Mouse (Mus musculus) MEL (cell line): Measurements from ENCODE around the gene Slc38a4. TPM values are rescaled to one million over a fixed set of nuclear protein-coding genes. Genes with fewer than 3 reads are reported as not detected.

Experiments
- DNase-seq: peaks from one replicate; pipeline ENCODE4 v3.0.0; 2011; ENCODE audit warnings: low read depth, low spot score
- H3K27ac ChIP-seq: 2 replicates; pipeline ENCODE4 v1.5.1; 2012; ENCODE audit warnings: low read depth, mild to moderate bottlenecking, control low read depth, low read length, moderate library complexity; ENCODE audit not compliant: control insufficient read depth
- H3K27me3 ChIP-seq, 2 experiments: fragments of 150-350 bp in 1 of 2; sonication (generic) in 1 of 2; 2 replicates each; pipeline ENCODE4 v1.6.1; 2012; ENCODE audit warnings: low read length in 2 of 2, mild to moderate bottlenecking in 2 of 2, improper control_type of control experiment in 1 of 2, moderate library complexity in 1 of 2; ENCODE audit not compliant: insufficient read depth in 2 of 2, control insufficient read depth in 1 of 2
- H3K36me3 ChIP-seq, 2 experiments: 2 replicates each; pipeline ENCODE4 v1.6.1; 2012 to 2014; ENCODE audit warnings: low read length in 2 of 2, improper control_type of control experiment in 1 of 2, inconsistent platforms in 1 of 2, mild to moderate bottlenecking in 1 of 2; ENCODE audit not compliant: insufficient read depth in 2 of 2, control insufficient read depth in 1 of 2
- H3K4me1 ChIP-seq, 2 experiments: fragments of 150-350 bp in 1 of 2; sonication (generic) in 1 of 2; 2 replicates each; pipeline ENCODE4 v1.6.1; 2012; ENCODE audit warnings: low read length in 2 of 2, improper control_type of control experiment in 1 of 2, mild to moderate bottlenecking in 1 of 2; ENCODE audit not compliant: insufficient read depth in 2 of 2, control insufficient read depth in 1 of 2
- H3K4me3 ChIP-seq, 2 experiments: fragments of 150-350 bp in 1 of 2; sonication (generic) in 1 of 2; 2 replicates each; pipeline ENCODE4 v1.5.1; 2012; ENCODE audit warnings: low read depth in 2 of 2, low read length in 2 of 2, mild to moderate bottlenecking in 2 of 2, moderate library complexity in 2 of 2, control low read depth in 1 of 2, improper control_type of control experiment in 1 of 2; ENCODE audit not compliant: control insufficient read depth in 1 of 2, insufficient read depth in 1 of 2
- H3K79me2 ChIP-seq: 2 replicates; pipeline ENCODE4 v1.6.1; 2012; ENCODE audit warnings: mild to moderate bottlenecking, low read length, moderate library complexity; ENCODE audit not compliant: control insufficient read depth, poor library complexity, insufficient read depth
- H3K9ac ChIP-seq: 2 replicates; pipeline ENCODE4 v1.6.1; 2012; ENCODE audit warnings: low read depth, mild to moderate bottlenecking, control low read depth, low read length, moderate library complexity; ENCODE audit not compliant: control insufficient read depth, poor library complexity, severe bottlenecking
- H3K9me3 ChIP-seq: fragments of 150-350 bp; sonication (generic); replicated peaks from 2 replicates; pipeline ENCODE4 v1.6.1; 2012; ENCODE audit warnings: mild to moderate bottlenecking, low read length, improper control_type of control experiment, moderate library complexity; ENCODE audit not compliant: insufficient read depth
- ELF1 ChIP-seq: IDR thresholded peaks from 2 replicates; pipeline ENCODE4 v1.6.1; 2014; ENCODE audit warnings: low read depth, mild to moderate bottlenecking, inconsistent platforms, low read length, improper control_type of control experiment, moderate library complexity
- EP300 ChIP-seq, 2 experiments: IDR thresholded peaks; 2 replicates each; pipeline ENCODE4 v1.6.1; 2011; ENCODE audit warnings: improper control_type of control experiment in 2 of 2, low read length in 2 of 2, low read depth in 1 of 2, mild to moderate bottlenecking in 1 of 2
- GATA1 ChIP-seq: IDR thresholded peaks from 2 replicates; pipeline ENCODE4 v1.6.1; 2011; ENCODE audit warnings: low read depth, low read length, improper control_type of control experiment
- KAT2A ChIP-seq: conservative IDR thresholded peaks from 2 replicates; pipeline ENCODE4 v1.6.1; 2012; ENCODE audit warnings: low read depth, low read length, improper control_type of control experiment, inconsistent platforms
- MAFK ChIP-seq: IDR thresholded peaks from 2 replicates; pipeline ENCODE4 v1.6.1; 2011; ENCODE audit warnings: low read depth, mild to moderate bottlenecking, low read length, improper control_type of control experiment, borderline replicate concordance
- MAZ ChIP-seq: IDR thresholded peaks from 2 replicates; pipeline ENCODE4 v1.6.1; 2012; ENCODE audit warnings: low read depth, mild to moderate bottlenecking, inconsistent platforms, low read length, improper control_type of control experiment
- MXI1 ChIP-seq: IDR thresholded peaks from 2 replicates; pipeline ENCODE4 v1.6.1; 2011; ENCODE audit warnings: mild to moderate bottlenecking, low read depth, low read length, improper control_type of control experiment
- MYB ChIP-seq: IDR thresholded peaks from 2 replicates; pipeline ENCODE4 v1.6.1; 2011; ENCODE audit warnings: mild to moderate bottlenecking, low read depth, low read length, improper control_type of control experiment
- NELFE ChIP-seq: IDR thresholded peaks from 2 replicates; pipeline ENCODE4 v1.6.1; 2011; ENCODE audit warnings: low read depth, low read length, improper control_type of control experiment
- POLR2A ChIP-seq, 2 experiments: IDR thresholded peaks; 2 replicates each; pipeline ENCODE4 v1.6.1; 2011 to 2012; ENCODE audit warnings: low read length in 2 of 2, mild to moderate bottlenecking in 2 of 2, control low read depth in 1 of 2, improper control_type of control experiment in 1 of 2, low read depth in 1 of 2, moderate library complexity in 1 of 2; ENCODE audit not compliant: control insufficient read depth in 1 of 2, insufficient read depth in 1 of 2, poor library complexity in 1 of 2
- POLR2AphosphoS2 ChIP-seq: IDR thresholded peaks from 2 replicates; pipeline ENCODE4 v1.6.1; 2011; ENCODE audit warnings: low read length, improper control_type of control experiment
- POLR2AphosphoS5 ChIP-seq: IDR thresholded peaks from 2 replicates; pipeline ENCODE4 v1.6.1; 2012; ENCODE audit warnings: low read depth, borderline replicate concordance, mild to moderate bottlenecking, inconsistent platforms, low read length, moderate library complexity, mixed read lengths
- RAD21 ChIP-seq: IDR thresholded peaks from 2 replicates; pipeline ENCODE4 v1.6.1; 2011; ENCODE audit warnings: mild to moderate bottlenecking, low read depth, low read length, improper control_type of control experiment
- RCOR1 ChIP-seq: IDR thresholded peaks from 2 replicates; pipeline ENCODE4 v1.6.1; 2012; ENCODE audit warnings: low read depth, mild to moderate bottlenecking, inconsistent platforms, low read length, improper control_type of control experiment
- SIN3A ChIP-seq: IDR thresholded peaks from 2 replicates; pipeline ENCODE4 v1.6.1; 2012; ENCODE audit warnings: low read length, improper control_type of control experiment, inconsistent platforms
- SMC3 ChIP-seq: IDR thresholded peaks from 2 replicates; pipeline ENCODE4 v1.6.1; 2011; ENCODE audit warnings: low read depth, low read length, improper control_type of control experiment
- TBP ChIP-seq: IDR thresholded peaks from 2 replicates; pipeline ENCODE4 v1.8.0; 2011; ENCODE audit warnings: low read depth, low read length, improper control_type of control experiment
- TCF12 ChIP-seq: IDR thresholded peaks from 2 replicates; pipeline ENCODE4 v1.6.1; 2014; ENCODE audit warnings: low read depth, mild to moderate bottlenecking, inconsistent platforms, low read length, improper control_type of control experiment, moderate library complexity
- USF1 ChIP-seq: IDR thresholded peaks from 2 replicates; pipeline ENCODE4 v1.6.1; 2014; ENCODE audit warnings: low read depth, mild to moderate bottlenecking, inconsistent platforms, low read length, improper control_type of control experiment, moderate library complexity
- ZMIZ1 ChIP-seq: IDR thresholded peaks from 2 replicates; pipeline ENCODE4 v1.6.1; 2012; ENCODE audit warnings: low read depth, mild to moderate bottlenecking, inconsistent platforms, low read length, improper control_type of control experiment, moderate library complexity
- polyA plus RNA-seq, 2 experiments: library from polyadenylated mRNA; stranded (reverse) in 1 of 2; unstranded in 1 of 2; fragments of >175 nt in 1 of 2; fragments of >200 nt in 1 of 2; gene quantifications; 2 replicates each; pipeline versions ENCODE4 v1.2.1 to v1.2.4; 2012; ENCODE audit warnings: low replicate concordance in 2 of 2, low read depth in 1 of 2; ENCODE audit not compliant: insufficient read length in 2 of 2, insufficient read depth in 1 of 2, missing spikeins in 1 of 2
- total RNA-seq: library from RNA; depleted of rRNA; stranded (reverse); fragments of 300-350 nt; gene quantifications from 2 replicates; pipeline ENCODE4 v1.2.3, GENCODE M21; 2012

Slc38a4 gene
- total and polyA plus RNA-seq, 3 experiments = not detected

- Histone ChIP-seq H3K27me3 (no peaks in the 10 kb centered on the region), H3K4me1 (no peaks in the 10 kb centered on the region), H3K27ac (no peak overlapping the region)
- DNase-seq = no peak
- TF ChIP-seq TCF12 = no peak
- no peak for TF ChIP-seq RCOR1
- TF ChIP-seq GATA1 = no peak
- no peak for TF ChIP-seq MXI1
- no peak for TF ChIP-seq USF1
- no peak for TF ChIP-seq MYB
- no peak for TF ChIP-seq NELFE
- TF ChIP-seq ZMIZ1 = no peak
- no peak for TF ChIP-seq RAD21
- TF ChIP-seq POLR2AphosphoS2 = no peak
- TF ChIP-seq TBP = no peak
- no peak for TF ChIP-seq POLR2AphosphoS5
- no peak for TF ChIP-seq POLR2A (IDR thresholded peaks at IDR 0.05; ENCODE audit: control insufficient read depth in 1 of 2, insufficient read depth in 1 of 2, low read depth in 1 of 2, low read length in 2 of 2, poor library complexity in 1 of 2)
- TF ChIP-seq SIN3A = no peak
- no peak for TF ChIP-seq KAT2A
- TF ChIP-seq, all 39 proteins: peak for 0
- no peak overlapping the region for H3K4me3 ChIP-seq
- no peaks in the 10 kb centered on the region for H3K79me2 ChIP-seq
- H3K9ac ChIP-seq = no peak overlapping the region
- H3K9me3 ChIP-seq = no peaks in the 10 kb centered on the region
- no peaks in the 10 kb centered on the region for H3K36me3 ChIP-seq
Measured at GRCm38 (mm10) chr15:96963735-96964134, 92.0 kb downstream of the Slc38a4 start.

- H3K27me3 ChIP-seq = no peaks in the 10 kb centered on the region
- H3K9me3 ChIP-seq = no peaks in the 10 kb centered on the region
- H3K4me3 ChIP-seq = no peak overlapping the region
- TF ChIP-seq TCF12 (no peak), MAFK (no peak), EP300 (IDR thresholded peaks at IDR 0.05; ENCODE audit: low read depth in 1 of 2, low read length in 2 of 2) (no peak), ELF1 (no peak), TBP (no peak), SMC3 (no peak), MAZ (no peak)
- no peak overlapping the region for H3K9ac ChIP-seq
- H3K4me1 ChIP-seq = no peaks in the 10 kb centered on the region
- H3K27ac ChIP-seq = no peak overlapping the region
- no peaks in the 10 kb centered on the region for H3K79me2 ChIP-seq
- H3K36me3 ChIP-seq = no peaks in the 10 kb centered on the region
- no peak for DNase-seq
Measured at GRCm38 (mm10) chr15:96963318-96963717, 92.4 kb downstream of the Slc38a4 start.
